Mouse (Mus musculus) neural tube, embryonic 13.5 days (tissue): ENCODE measurements around the gene Igdcc4. TPM values are rescaled to one million over a fixed set of nuclear protein-coding genes. Genes with fewer than 3 reads are reported as not detected.
A peak's percentile ranks its signal among the peaks of the same experiment; 100 is the strongest.
"Not testable (repeated sequence)": the region's sequence is repeated elsewhere in the genome, so short reads cannot be mapped to it uniquely, and the experiment has no call there.

ENCODE experiments used
- ATAC-seq: fragments of 200-750 bp; cut with Nextera tagmentation; 2 replicates; pipeline ENCODE4 v1.8.0; 2017; ENCODE audit warnings: low read depth, mild to moderate bottlenecking, moderate TSS enrichment, moderate library complexity
- H3K27ac ChIP-seq: fragments of 300-500 bp; sonication (generic); replicated peaks from 2 replicates; pipeline ENCODE4 v1.5.1; 2015; ENCODE audit warnings: moderate library complexity, mild to moderate bottlenecking, inconsistent platforms
- H3K27me3 ChIP-seq: fragments of 300-500 bp; sonication (generic); 2 replicates; pipeline ENCODE4 v1.6.1; 2015; ENCODE audit warnings: mild to moderate bottlenecking, inconsistent platforms
- H3K36me3 ChIP-seq: fragments of 300-500 bp; sonication (generic); 2 replicates; pipeline ENCODE4 v1.6.1; 2015; ENCODE audit warnings: mild to moderate bottlenecking, inconsistent platforms
- H3K4me1 ChIP-seq: fragments of 300-500 bp; sonication (generic); replicated peaks from 2 replicates; pipeline ENCODE4 v1.6.1; 2015; ENCODE audit warnings: inconsistent platforms
- H3K4me2 ChIP-seq: fragments of 300-500 bp; sonication (generic); 2 replicates; pipeline ENCODE4 v1.6.1; 2015; ENCODE audit warnings: inconsistent platforms, mild to moderate bottlenecking, moderate library complexity
- H3K4me3 ChIP-seq: fragments of 300-500 bp; sonication (generic); 2 replicates; pipeline ENCODE4 v1.5.1; 2015; ENCODE audit warnings: mild to moderate bottlenecking, inconsistent platforms
- H3K9ac ChIP-seq: fragments of 300-500 bp; sonication (generic); 2 replicates; pipeline ENCODE4 v1.6.1; 2015; ENCODE audit warnings: moderate library complexity, mild to moderate bottlenecking, inconsistent platforms
- H3K9me3 ChIP-seq: fragments of 300-500 bp; sonication (generic); 2 replicates; pipeline ENCODE4 v1.6.1; 2016; ENCODE audit warnings: inconsistent platforms
- WGBS: fragments of 180-500 bp; shearing (Covaris S2); methylation state at CpG from one replicate; pipeline ENCODE4 v1.1.7; 2015; 5-methylcytosine and 5-hydroxymethylcytosine counted together
- polyA plus RNA-seq: library from polyadenylated mRNA; unstranded; fragments of >200 nt; fragmentation: Nextera tagmentation; extraction: Ambion mirVana; gene quantifications from 2 replicates; pipeline ENCODE4 v1.2.1, GENCODE M21; 2015

The Igdcc4 gene
- 8.9 and 10.3 TPM in 2 replicates for polyA plus RNA-seq

GRCm38 (mm10) chr9:65100991-65101685 is at the start of gene Igdcc4:
Igdcc4 (plus strand) TSS chr9:65101486.
- Histone ChIP-seq H3K27me3 (no peaks in the 10 kb centered on the region), H3K9me3 (no peaks in the 10 kb centered on the region), H3K9ac (peak within 1 kb of the TSS; percentile 89), H3K36me3 (no peaks in the 10 kb centered on the region), H3K4me3 (peak within 1 kb of the TSS; percentile 77), H3K27ac (peak within 1 kb of the TSS; percentile 79), H3K4me2 (peak within 1 kb of the TSS; percentile 98), H3K4me1 (peaks cover 31% of the 10 kb centered on the region)
- whole genome bisulfite sequencing = 2% methylated on average over 46 of the region's 76 CpGs
- ATAC-seq = peak; percentile 16

GRCm38 (mm10) chr9:65064251-65064650 is 37.0 kb upstream of the Igdcc4 start:
- Histone ChIP-seq H3K27me3 (no peaks in the 10 kb centered on the region), H3K9ac (no peak overlapping the region), H3K4me3 (no peak overlapping the region), H3K9me3 (no peaks in the 10 kb centered on the region), H3K27ac (no peak overlapping the region), H3K4me1 (no peaks in the 10 kb centered on the region), H3K36me3 (peaks cover 84% of the 10 kb centered on the region), H3K4me2 (no peak overlapping the region)
- no peak for ATAC-seq
- 92% methylated on average over 7 of the region's 7 CpGs for WGBS

- no peak overlapping the region for H3K9ac ChIP-seq
- H3K4me3 ChIP-seq = no peak overlapping the region
- H3K36me3 ChIP-seq = peaks cover 81% of the 10 kb centered on the region
- H3K4me1 ChIP-seq = no peaks in the 10 kb centered on the region
- no peaks in the 10 kb centered on the region for H3K27me3 ChIP-seq
- no peak for ATAC-seq
- no peak overlapping the region for H3K4me2 ChIP-seq
- no peaks in the 10 kb centered on the region for H3K9me3 ChIP-seq
- WGBS = 93% methylated on average over 3 of the region's 3 CpGs
- no peak overlapping the region for H3K27ac ChIP-seq
Measured at GRCm38 (mm10) chr9:65070587-65070986, 30.7 kb upstream of the Igdcc4 start.

GRCm38 (mm10) chr9:65073555-65073954 is 27.7 kb upstream of the Igdcc4 start:
- no peak overlapping the region for H3K4me2 ChIP-seq
- H3K27me3 ChIP-seq = no peaks in the 10 kb centered on the region
- H3K4me3 ChIP-seq = no peak overlapping the region
- H3K27ac ChIP-seq = no peak overlapping the region
- no peak overlapping the region for H3K9ac ChIP-seq
- peaks cover 81% of the 10 kb centered on the region for H3K36me3 ChIP-seq
- no peaks in the 10 kb centered on the region for H3K4me1 ChIP-seq
- 56% methylated on average over 9 of the region's 9 CpGs for WGBS
- ATAC-seq = no peak
- H3K9me3 ChIP-seq = no peaks in the 10 kb centered on the region

GRCm38 (mm10) chr9:65074251-65074650 is 27.0 kb upstream of the Igdcc4 start:
- H3K4me2 ChIP-seq = no peak overlapping the region
- no peak overlapping the region for H3K27ac ChIP-seq
- WGBS = 93% methylated on average over 15 of the region's 15 CpGs
- no peaks in the 10 kb centered on the region for H3K4me1 ChIP-seq
- peaks cover 81% of the 10 kb centered on the region for H3K36me3 ChIP-seq
- no peaks in the 10 kb centered on the region for H3K27me3 ChIP-seq
- no peak for ATAC-seq
- no peak overlapping the region for H3K4me3 ChIP-seq
- H3K9ac ChIP-seq = no peak overlapping the region
- no peaks in the 10 kb centered on the region for H3K9me3 ChIP-seq

- H3K36me3 ChIP-seq = peaks cover 82% of the 10 kb centered on the region
Measured at GRCm38 (mm10) chr9:65074855-65075493, 26.3 kb upstream of the Igdcc4 start.

GRCm38 (mm10) chr9:65077536-65077935 is 23.8 kb upstream of the Igdcc4 start:
- H3K4me3 ChIP-seq = no peak overlapping the region
- no peak overlapping the region for H3K27ac ChIP-seq
- H3K9ac ChIP-seq = no peak overlapping the region
- H3K27me3 ChIP-seq = no peaks in the 10 kb centered on the region
- no peak for ATAC-seq
- 90% methylated on average over 5 of the region's 5 CpGs for whole genome bisulfite sequencing
- H3K36me3 ChIP-seq = peaks cover 85% of the 10 kb centered on the region
- H3K4me1 ChIP-seq = no peaks in the 10 kb centered on the region
- no peak overlapping the region for H3K4me2 ChIP-seq
- H3K9me3 ChIP-seq = no peaks in the 10 kb centered on the region

More at GRCm38 (mm10) chr9:65074855-65075493, 26.3 kb upstream of the Igdcc4 start:
- WGBS = 85% methylated on average over 6 of the region's 6 CpGs
- H3K27ac ChIP-seq = no peak overlapping the region
- no peak overlapping the region for H3K4me3 ChIP-seq
- no peaks in the 10 kb centered on the region for H3K27me3 ChIP-seq
- ATAC-seq = no peak
- no peaks in the 10 kb centered on the region for H3K9me3 ChIP-seq
- H3K4me1 ChIP-seq = no peaks in the 10 kb centered on the region
- no peak overlapping the region for H3K4me2 ChIP-seq
- H3K9ac ChIP-seq = no peak overlapping the region

- ATAC-seq, H3K27me3 ChIP-seq, H3K27ac ChIP-seq, H3K4me1 ChIP-seq, H3K4me3 ChIP-seq, H3K9ac ChIP-seq, H3K9me3 ChIP-seq, H3K4me2 ChIP-seq: not testable (repeated sequence)
- peaks cover 93% of the 10 kb centered on the region for H3K36me3 ChIP-seq
- 95% methylated on average over 2 of the region's 2 CpGs for WGBS
Measured at GRCm38 (mm10) chr9:65080141-65080540, 21.1 kb upstream of the Igdcc4 start.

- Histone ChIP-seq H3K4me1 (no peaks in the 10 kb centered on the region), H3K36me3 (peaks cover 67% of the 10 kb centered on the region), H3K4me2 (no peak overlapping the region), H3K9me3 (no peaks in the 10 kb centered on the region), H3K27me3 (no peaks in the 10 kb centered on the region), H3K4me3 (no peak overlapping the region), H3K27ac (no peak overlapping the region), H3K9ac (no peak overlapping the region)
- ATAC-seq = no peak
- WGBS = 94% methylated on average over 18 of the region's 18 CpGs
Measured at GRCm38 (mm10) chr9:65083075-65083765, 18.1 kb upstream of the Igdcc4 start.

GRCm38 (mm10) chr9:65084198-65084807 is 17.0 kb upstream of the Igdcc4 start:
- H3K4me1 ChIP-seq = no peaks in the 10 kb centered on the region
- no peak overlapping the region for H3K4me3 ChIP-seq
- no peak overlapping the region for H3K27ac ChIP-seq
- no peak overlapping the region for H3K9ac ChIP-seq
- no peaks in the 10 kb centered on the region for H3K27me3 ChIP-seq
- H3K9me3 ChIP-seq = no peaks in the 10 kb centered on the region
- 84% methylated on average over 7 of the region's 7 CpGs for WGBS
- H3K4me2 ChIP-seq = no peak overlapping the region
- H3K36me3 ChIP-seq = peaks cover 56% of the 10 kb centered on the region
- no peak for ATAC-seq

GRCm38 (mm10) chr9:65085270-65085669 is 16.0 kb upstream of the Igdcc4 start:
- H3K4me2 ChIP-seq = no peak overlapping the region
- no peaks in the 10 kb centered on the region for H3K9me3 ChIP-seq
- 95% methylated on average over 1 of the region's 1 CpGs for WGBS
- no peak for ATAC-seq
- H3K36me3 ChIP-seq = peaks cover 47% of the 10 kb centered on the region
- H3K4me3 ChIP-seq = no peak overlapping the region
- H3K27ac ChIP-seq = no peak overlapping the region
- H3K4me1 ChIP-seq = 0 out of 2 replicates have a peak, but pooled peaks cover 3% of the 10 kb centered on the region
- H3K9ac ChIP-seq = no peak overlapping the region
- H3K27me3 ChIP-seq = no peaks in the 10 kb centered on the region

- Histone ChIP-seq H3K9ac (no peak overlapping the region), H3K36me3 (peaks cover 33% of the 10 kb centered on the region), H3K4me3 (no peak overlapping the region), H3K27ac (no peak overlapping the region), H3K9me3 (no peaks in the 10 kb centered on the region), H3K27me3 (no peaks in the 10 kb centered on the region), H3K4me2 (no peak overlapping the region), H3K4me1 (0 out of 2 replicates have a peak, but pooled peaks cover 3% of the 10 kb centered on the region)
- WGBS = 70% methylated on average over 1 of the region's 1 CpGs
- no peak for ATAC-seq
Measured at GRCm38 (mm10) chr9:65086801-65087200, 14.5 kb upstream of the Igdcc4 start.
